Mouse (Mus musculus) gastrocnemius, postnatal 4 days (tissue): ENCODE data around the gene Gm10197. TPM values are rescaled to one million over a fixed set of nuclear protein-coding genes. Genes with fewer than 3 reads are reported as not detected.

Experiments
- DNase-seq, 2 experiments: peaks; one replicate each; pipeline ENCODE4 v3.0.0; 2021 to 2022; ENCODE audit warnings: low spot score in 2 of 2, mixed read lengths in 2 of 2
- total RNA-seq, 2 experiments: library from RNA; stranded (reverse); gene quantifications; 2 replicates each; pipeline ENCODE4 v1.2.3; 2021

Gene Gm10197
- total RNA-seq, 2 experiments from 2014 or later: not detected

DNA sequence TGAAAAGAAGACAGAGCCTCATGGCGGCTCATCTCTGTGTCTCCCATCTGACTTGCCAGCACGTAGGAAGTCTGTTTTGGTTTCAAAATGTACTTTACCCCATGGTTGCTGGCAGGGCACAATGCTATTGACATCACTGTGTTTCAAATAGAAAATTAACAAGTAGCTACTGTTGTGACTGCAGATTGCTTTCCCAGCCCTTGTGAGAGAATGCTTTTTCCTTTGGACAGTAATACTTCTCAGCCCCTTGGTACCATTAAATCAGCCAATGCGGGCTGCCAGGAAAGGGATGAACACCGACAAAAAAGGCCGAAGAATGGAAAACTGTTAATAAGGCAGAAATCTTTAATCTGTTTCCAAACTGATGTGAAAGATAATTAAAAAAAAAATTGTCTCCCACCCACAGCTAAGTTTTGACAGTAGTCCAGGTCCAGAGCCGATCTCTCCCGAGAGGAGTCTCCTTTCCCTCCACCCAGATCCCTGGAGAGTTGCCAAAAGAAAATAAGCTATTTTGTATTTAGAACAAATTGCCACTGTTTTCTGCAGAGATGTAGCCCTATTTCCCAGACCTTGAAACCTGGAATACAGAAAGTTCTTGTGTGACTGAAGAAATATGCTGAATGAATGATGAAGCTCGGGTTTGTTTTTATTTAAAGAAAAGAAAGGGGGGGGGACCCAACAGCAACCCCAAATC, 11.2 kb downstream of the Gm10197 start:
- no peak for DNase-seq

DNA sequence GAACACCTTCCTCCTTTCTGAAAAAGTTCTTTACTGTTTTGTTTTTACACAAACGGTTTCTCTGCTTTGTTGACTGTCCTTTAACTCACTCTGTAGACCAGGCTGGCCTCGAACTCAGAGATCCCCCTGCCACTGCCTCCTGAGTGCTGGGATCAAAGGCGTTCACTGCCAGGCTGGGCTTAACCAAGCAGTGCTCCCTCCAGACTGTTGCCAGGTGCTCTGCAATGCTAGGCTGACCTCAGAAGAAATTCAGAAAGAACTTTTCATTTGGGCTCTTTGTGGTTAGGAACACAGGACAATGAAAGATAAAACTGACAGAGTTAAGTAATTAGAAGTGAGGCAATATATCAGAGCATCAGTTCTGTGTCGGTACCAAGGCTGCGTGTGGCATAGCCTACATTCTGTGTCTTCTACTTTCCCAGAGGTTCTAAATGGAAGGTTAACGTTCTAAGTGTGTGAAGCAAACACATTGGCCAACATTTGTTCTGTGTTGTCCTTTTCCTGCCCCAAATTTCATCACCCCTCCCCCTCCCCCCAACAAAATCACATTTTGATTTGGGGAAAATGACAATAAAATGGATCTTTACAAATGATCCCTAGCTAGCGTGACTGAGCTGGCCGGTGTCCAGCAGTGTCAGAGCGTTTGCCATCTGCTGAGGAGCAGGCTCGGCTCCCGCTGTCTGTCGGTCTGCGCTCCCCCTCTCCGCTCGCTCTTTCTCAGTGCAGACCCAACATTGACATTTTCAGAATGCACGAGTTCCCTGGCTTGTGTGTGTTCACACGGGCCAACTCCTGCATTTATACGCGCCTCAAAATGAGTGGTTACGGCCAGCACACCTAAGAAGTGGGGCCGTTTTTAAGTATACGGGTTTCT, 12.2 kb downstream of the Gm10197 start:
- DNase-seq: peak in 1 of 2 experiments; percentile 67

GRCm38 (mm10) chr19:53355065-53355464, 16.5 kb downstream of the Gm10197 start:
- no peak for DNase-seq

GRCm38 (mm10) chr19:53354271-53355000, 17.1 kb downstream of the Gm10197 start:
- DNase-seq: no peak

DNA sequence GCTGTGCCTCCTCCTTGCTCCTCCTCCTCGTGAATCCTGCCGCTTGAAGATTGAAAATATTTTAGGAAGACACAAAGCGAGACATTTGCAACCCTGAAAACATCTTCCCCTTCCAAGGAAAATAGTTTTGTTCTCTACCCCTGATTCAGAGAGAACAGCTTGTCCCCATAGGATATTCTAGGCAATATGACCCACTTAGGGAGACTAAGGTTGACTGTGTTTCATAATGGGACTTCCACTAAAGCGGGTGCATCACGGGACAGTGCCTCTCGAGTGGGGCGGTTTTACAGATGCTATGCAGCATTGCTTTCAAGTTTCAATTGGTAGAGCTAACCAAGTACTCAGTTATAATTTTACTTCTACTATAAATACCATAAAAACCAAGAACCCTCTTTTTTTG, 17.7 kb downstream of the Gm10197 start:
- no peak for DNase-seq

- no peak for DNase-seq
These were observed 25.8 kb downstream of the Gm10197 start for GRCm38 (mm10) chr19:53345766-53346165.

DNA sequence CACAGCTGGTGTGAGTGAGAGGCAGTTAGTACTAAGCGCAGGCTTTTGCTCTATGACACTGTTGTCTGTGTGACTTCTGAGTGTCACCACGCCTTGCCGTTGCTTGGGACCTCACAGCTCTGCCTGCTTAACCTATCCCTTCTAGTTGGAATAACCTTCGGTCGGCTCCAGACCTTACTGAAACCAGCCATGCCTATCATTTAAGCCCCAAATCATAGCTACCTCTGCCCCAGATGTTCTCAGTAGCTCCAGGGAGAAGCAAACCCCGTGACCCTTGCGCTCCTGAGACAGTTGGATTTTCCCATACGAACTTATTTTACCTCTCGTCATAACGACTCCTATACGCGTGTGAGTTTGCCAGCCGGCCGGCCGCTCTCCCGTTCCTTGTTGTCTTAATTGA, 27.5 kb downstream of the Gm10197 start:
- no peak for DNase-seq

DNA sequence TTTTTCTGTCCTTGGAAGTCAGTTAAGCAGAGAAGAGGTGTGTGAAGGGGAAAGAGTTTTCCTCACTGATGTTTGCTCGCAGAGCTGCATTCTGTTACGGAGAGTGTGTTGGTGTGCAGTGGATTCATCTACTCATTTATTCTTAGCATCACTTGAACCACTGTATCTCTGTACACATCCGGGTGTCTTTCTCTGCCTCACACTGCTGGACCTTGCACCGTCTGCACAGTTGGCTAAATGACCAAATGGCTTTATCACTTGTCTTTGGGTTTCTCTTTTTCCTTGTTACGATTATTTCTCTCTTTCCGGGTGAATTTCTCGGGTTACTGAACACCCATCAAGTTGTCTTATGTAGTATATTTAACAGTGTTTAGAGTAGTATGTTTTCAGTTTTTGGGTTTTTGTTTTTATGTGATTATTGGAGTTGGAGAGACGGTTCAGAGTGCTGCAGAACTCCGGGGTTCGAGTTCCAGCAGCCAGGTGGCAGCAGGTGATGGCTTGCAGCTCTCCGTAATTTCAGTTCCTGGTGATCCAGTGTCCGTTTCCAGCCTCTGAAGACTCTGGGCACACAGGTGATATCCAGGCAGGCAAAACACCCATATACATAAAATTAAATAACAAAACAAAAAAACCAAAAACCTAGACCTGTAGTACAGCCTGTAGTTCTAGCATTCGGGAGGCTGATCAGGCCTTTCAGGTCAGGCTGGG, 28.2 kb downstream of the Gm10197 start:
- DNase-seq: no peak

- no peak for DNase-seq
These were observed 31.1 kb downstream of the Gm10197 start for GRCm38 (mm10) chr19:53340423-53340822.

GRCm38 (mm10) chr19:53335241-53335640, 36.3 kb downstream of the Gm10197 start:
- DNase-seq: no peak

GRCm38 (mm10) chr19:53333730-53334129, 37.8 kb downstream of the Gm10197 start:
- DNase-seq: no peak

GRCm38 (mm10) chr19:53331882-53332500, 39.6 kb downstream of the Gm10197 start:
- no peak for DNase-seq

GRCm38 (mm10) chr19:53329992-53330381, 41.6 kb downstream of the Gm10197 start:
- peak; percentile 59 to 80 for DNase-seq

DNA sequence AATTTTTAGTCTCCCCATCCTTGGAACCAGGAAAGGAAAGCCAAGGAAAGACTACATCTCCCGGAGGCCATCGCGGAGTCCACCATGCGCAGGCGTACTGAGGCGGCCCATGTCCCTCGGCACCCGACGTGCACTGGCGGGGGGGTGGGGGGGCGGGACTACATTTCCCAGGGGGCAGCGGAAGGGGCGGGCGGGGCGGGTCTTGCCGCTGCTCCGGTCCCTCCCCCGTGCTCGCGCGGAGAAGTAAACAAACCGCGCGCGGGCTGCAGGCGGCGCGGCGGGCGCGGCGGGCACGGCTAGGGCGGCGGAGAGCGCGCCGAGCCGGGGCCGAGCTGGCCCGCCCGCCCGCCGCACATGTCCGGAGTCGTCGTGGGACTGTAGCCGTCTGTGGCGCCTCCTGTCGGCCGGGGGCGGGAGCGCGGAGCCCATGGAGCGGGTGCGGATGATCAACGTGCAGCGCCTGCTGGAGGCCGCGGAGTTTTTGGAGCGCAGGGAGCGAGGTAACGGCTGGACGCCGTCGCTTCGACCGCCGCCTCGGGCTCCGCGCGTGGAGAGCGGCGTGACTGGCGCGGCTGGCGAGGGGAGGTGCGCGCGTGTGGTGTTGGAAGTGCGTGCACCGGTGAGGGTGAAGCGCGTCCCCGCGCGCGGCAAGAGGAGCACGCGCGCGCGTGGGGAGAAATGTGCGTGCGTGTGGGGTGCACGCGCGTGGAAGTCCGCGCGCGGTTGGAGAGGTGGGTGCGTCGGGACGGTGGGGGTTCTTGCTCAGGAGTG, 42.2 kb downstream of the Gm10197 start:
- DNase-seq: peak; percentile 88 to 91

- DNase-seq: no peak
These were observed 43.5 kb downstream of the Gm10197 start for GRCm38 (mm10) chr19:53328116-53328515.

DNA sequence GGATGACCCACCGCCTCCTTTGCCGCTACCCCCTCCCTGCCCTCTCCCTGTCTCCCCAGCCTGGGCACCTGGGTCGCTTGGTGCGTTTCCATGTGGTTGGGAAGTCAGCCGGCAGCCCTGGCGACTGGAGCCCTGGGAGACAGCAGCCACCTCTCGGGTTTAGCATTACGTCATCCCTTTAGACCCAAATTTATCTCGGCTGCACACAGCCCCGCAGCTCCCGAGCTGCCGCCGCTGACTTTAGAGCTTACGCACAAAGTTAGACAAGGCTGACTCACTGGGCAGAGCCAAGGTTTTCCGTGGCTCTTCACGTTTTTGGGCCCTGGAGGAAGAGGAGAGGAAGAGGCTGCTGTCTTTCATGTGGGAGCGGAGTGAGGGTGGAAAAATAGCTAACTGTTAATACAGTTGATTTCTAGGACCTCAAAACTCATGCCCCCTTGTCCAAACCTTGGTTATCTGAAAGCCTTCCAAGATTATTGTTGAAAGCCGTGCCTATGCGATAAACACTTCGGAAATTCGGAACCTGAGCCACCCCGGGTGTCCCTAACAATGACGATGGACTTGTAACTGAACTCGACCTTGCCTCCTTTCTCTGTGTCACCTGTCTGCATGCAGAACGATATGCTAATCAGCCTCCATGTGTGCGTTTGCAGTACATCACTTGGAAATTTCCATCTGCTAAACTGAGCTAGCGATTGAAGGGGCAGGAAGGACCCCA, 45.8 kb downstream of the Gm10197 start:
- DNase-seq: peak in 1 of 2 experiments; percentile 52

GRCm38 (mm10) chr19:53324866-53325265, 46.7 kb downstream of the Gm10197 start:
- DNase-seq: no peak

DNA sequence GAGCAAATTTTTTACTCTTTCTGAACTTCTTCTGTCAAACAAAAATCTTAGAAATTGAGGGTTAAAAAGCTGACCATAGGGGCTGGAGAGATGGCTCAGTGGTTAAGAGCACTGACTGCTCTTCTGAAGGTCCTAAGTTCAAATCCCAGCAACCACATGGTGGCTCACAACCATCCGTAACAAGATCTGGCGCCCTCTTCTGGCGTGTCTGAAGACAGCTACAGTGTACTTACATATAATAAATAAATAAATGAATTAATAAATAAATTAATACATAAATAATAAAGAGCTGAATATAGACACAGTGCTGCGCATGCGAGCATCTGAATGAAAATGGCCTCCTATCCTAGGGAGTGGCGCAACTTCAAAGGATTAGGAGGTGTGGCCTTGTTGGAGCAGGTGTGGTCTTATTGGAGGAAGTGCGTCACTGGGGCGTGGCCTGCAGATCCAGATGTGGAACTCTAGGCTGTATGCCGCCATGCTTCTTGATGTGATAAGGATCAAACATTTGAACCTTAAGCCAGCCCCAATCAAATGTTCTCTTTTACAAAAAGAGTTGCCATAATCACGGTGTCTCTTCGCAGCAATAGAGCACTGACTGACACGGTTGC, 49.0 kb downstream of the Gm10197 start:
- DNase-seq: no peak
